Mouse (Mus musculus) megakaryocyte-erythroid progenitor cell, adult 5-6 weeks (primary cell): ENCODE results near the gene Tnpo2. TPM values are rescaled to one million over a fixed set of nuclear protein-coding genes. Genes with fewer than 3 reads are reported as not detected.
A peak's percentile ranks its signal among the peaks of the same experiment; 100 is the strongest.

Experiments used
- ATAC-seq: replicated peaks from 2 replicates; pipeline ENCODE4 v1.8.0; 2016; ENCODE audit warnings: mild to moderate bottlenecking, inconsistent platforms; ENCODE audit not compliant: severe bottlenecking, poor library complexity, low FRiP score, low TSS enrichment
- total RNA-seq, 2 experiments: library from RNA; stranded (forward) in 1 of 2; stranded (reverse) in 1 of 2; fragments of 200-1000, 215-1000 nt in 1 of 2; fragments of >200 nt in 1 of 2; fragmentation: Nextera tagmentation in 1 of 2; gene quantifications; 2 replicates each; pipeline ENCODE4 v1.2.3; 2014 to 2017

Tnpo2 gene
- total RNA-seq, 2 experiments from 2014 or later = 28.3 to 68.5 TPM

GRCm38 (mm10) chr8:85091526-85092090 lies 54.9 kb downstream of the Tnpo2 start:
- no peak for ATAC-seq

GRCm38 (mm10) chr8:85095051-85095450 lies 58.3 kb downstream of the Tnpo2 start:
- ATAC-seq = no peak

- ATAC-seq = no peak
These were observed 58.9 kb downstream of the Tnpo2 start for GRCm38 (mm10) chr8:85095566-85095965.

GRCm38 (mm10) chr8:85096196-85096595 lies 59.5 kb downstream of the Tnpo2 start:
- no peak for ATAC-seq

- ATAC-seq = no peak
These were observed 60.1 kb downstream of the Tnpo2 start for GRCm38 (mm10) chr8:85096850-85097249.

GRCm38 (mm10) chr8:85100076-85100665 lies 63.5 kb downstream of the Tnpo2 start:
- 0 out of 2 replicates have a peak, but pooled peaks have one; percentile 22 for ATAC-seq

Other genes starting within 250 kb of the Tnpo2 start
- gene Nfix, start 236.6 kb upstream of the Tnpo2 start, total RNA-seq (2014; fragmentation: Nextera tagmentation) = 73.4 and 79.7 TPM in 2 replicates
- 13.3 and 26.0 TPM in 2 replicates for gene Nfix, start 236.6 kb upstream of the Tnpo2 start, total RNA-seq (2017)
- 4.7 TPM in 2 replicates for gene Dand5, start 214.1 kb upstream of the Tnpo2 start, total RNA-seq (2014; fragmentation: Nextera tagmentation)
- 3.5 and 3.7 TPM in 2 replicates for gene Dand5, start 214.1 kb upstream of the Tnpo2 start, total RNA-seq (2017)
- 28.3 and 31.1 TPM in 2 replicates for gene Gadd45gip1, start 205.4 kb upstream of the Tnpo2 start, total RNA-seq (2014; fragmentation: Nextera tagmentation)
- gene Gadd45gip1, start 205.4 kb upstream of the Tnpo2 start, total RNA-seq (2017) = 53.1 and 61.8 TPM in 2 replicates
- 94.8 and 151 TPM in 2 replicates for gene Rad23a, start 196.2 kb upstream of the Tnpo2 start, total RNA-seq (2014; fragmentation: Nextera tagmentation)
- 38.4 and 43.7 TPM in 2 replicates for gene Rad23a, start 196.2 kb upstream of the Tnpo2 start, total RNA-seq (2017)
- gene Calr, start 190.0 kb upstream of the Tnpo2 start, total RNA-seq (2014; fragmentation: Nextera tagmentation) = 286 and 320 TPM in 2 replicates
- 1,361 and 1,527 TPM in 2 replicates for gene Calr, start 190.0 kb upstream of the Tnpo2 start, total RNA-seq (2017)
- gene Farsa, start 179.9 kb upstream of the Tnpo2 start, total RNA-seq (2014; fragmentation: Nextera tagmentation) = 101 and 104 TPM in 2 replicates
- gene Farsa, start 179.9 kb upstream of the Tnpo2 start, total RNA-seq (2017) = 151 and 153 TPM in 2 replicates
- 101 and 135 TPM in 2 replicates for gene Syce2, start 164.8 kb upstream of the Tnpo2 start, total RNA-seq (2014; fragmentation: Nextera tagmentation)
- gene Syce2, start 164.8 kb upstream of the Tnpo2 start, total RNA-seq (2017) = 98.9 and 102 TPM in 2 replicates
- 34.7 and 51.0 TPM in 2 replicates for gene Gcdh, start 143.0 kb upstream of the Tnpo2 start, total RNA-seq (2014; fragmentation: Nextera tagmentation)
- gene Gcdh, start 143.0 kb upstream of the Tnpo2 start, total RNA-seq (2017) = 37.0 and 42.9 TPM in 2 replicates
- gene Klf1, start 135.0 kb upstream of the Tnpo2 start, total RNA-seq (2014; fragmentation: Nextera tagmentation) = 193 and 197 TPM in 2 replicates
- gene Klf1, start 135.0 kb upstream of the Tnpo2 start, total RNA-seq (2017) = 162 and 228 TPM in 2 replicates
- gene Dnase2a, start 128.4 kb upstream of the Tnpo2 start, total RNA-seq (2014; fragmentation: Nextera tagmentation) = 29.1 and 38.8 TPM in 2 replicates
- gene Dnase2a, start 128.4 kb upstream of the Tnpo2 start, total RNA-seq (2017) = 26.7 and 42.2 TPM in 2 replicates
- gene Mast1, start 99.6 kb upstream of the Tnpo2 start, total RNA-seq (2014; fragmentation: Nextera tagmentation) = 0.45 TPM in 1 of 2 replicates, not detected in the other
- 0.42 TPM in 1 of 2 replicates, not detected in the other for gene Mast1, start 99.6 kb upstream of the Tnpo2 start, total RNA-seq (2017)
- gene Rtbdn, start 89.9 kb upstream of the Tnpo2 start, total RNA-seq (2014; fragmentation: Nextera tagmentation) = not detected in 2 replicates
- not detected in 2 replicates for gene Rtbdn, start 89.9 kb upstream of the Tnpo2 start, total RNA-seq (2017)
- not detected in 2 replicates for gene Gm49661, start 67.5 kb upstream of the Tnpo2 start, total RNA-seq (2014; fragmentation: Nextera tagmentation)
- gene Gm49661, start 67.5 kb upstream of the Tnpo2 start, total RNA-seq (2017) = not detected in 2 replicates
- 898 and 1,004 TPM in 2 replicates for gene Prdx2, start 67.3 kb upstream of the Tnpo2 start, total RNA-seq (2014; fragmentation: Nextera tagmentation)
- gene Prdx2, start 67.3 kb upstream of the Tnpo2 start, total RNA-seq (2017) = 1,011 and 1,021 TPM in 2 replicates
- gene Rnaseh2a, start 67.1 kb upstream of the Tnpo2 start, total RNA-seq (2014; fragmentation: Nextera tagmentation) = 198 and 202 TPM in 2 replicates
- gene Rnaseh2a, start 67.1 kb upstream of the Tnpo2 start, total RNA-seq (2017) = 119 and 151 TPM in 2 replicates
- gene Junb, start 58.2 kb upstream of the Tnpo2 start, total RNA-seq (2014; fragmentation: Nextera tagmentation) = 4.1 and 8.0 TPM in 2 replicates
- 57.8 and 74.2 TPM in 2 replicates for gene Junb, start 58.2 kb upstream of the Tnpo2 start, total RNA-seq (2017)
- gene Hook2, start 46.3 kb upstream of the Tnpo2 start, total RNA-seq (2014; fragmentation: Nextera tagmentation) = 7.7 and 9.6 TPM in 2 replicates
- gene Hook2, start 46.3 kb upstream of the Tnpo2 start, total RNA-seq (2017) = 11.0 and 19.9 TPM in 2 replicates
- gene Best2, start 22.4 kb upstream of the Tnpo2 start, total RNA-seq (2014; fragmentation: Nextera tagmentation) = not detected in 2 replicates
- not detected in 2 replicates for gene Best2, start 22.4 kb upstream of the Tnpo2 start, total RNA-seq (2017)
- gene Asna1, start 11.6 kb upstream of the Tnpo2 start, total RNA-seq (2014; fragmentation: Nextera tagmentation) = 77.3 and 82.3 TPM in 2 replicates
- gene Asna1, start 11.6 kb upstream of the Tnpo2 start, total RNA-seq (2017) = 48.6 and 73.5 TPM in 2 replicates
- gene Trir, start 10.1 kb upstream of the Tnpo2 start, total RNA-seq (2014; fragmentation: Nextera tagmentation) = 137 and 159 TPM in 2 replicates
- 342 and 455 TPM in 2 replicates for gene Trir, start 10.1 kb upstream of the Tnpo2 start, total RNA-seq (2017)
- 11.0 and 21.1 TPM in 2 replicates for gene Fbxw9, start 23.1 kb downstream of the Tnpo2 start, total RNA-seq (2014; fragmentation: Nextera tagmentation)
- 1.4 and 5.8 TPM in 2 replicates for gene Fbxw9, start 23.1 kb downstream of the Tnpo2 start, total RNA-seq (2017)
- gene Gm5741, start 31.1 kb downstream of the Tnpo2 start, total RNA-seq (2014; fragmentation: Nextera tagmentation) = not detected in 2 replicates
- not detected in 2 replicates for gene Gm5741, start 31.1 kb downstream of the Tnpo2 start, total RNA-seq (2017)
- gene Dhps, start 34.8 kb downstream of the Tnpo2 start, total RNA-seq (2014; fragmentation: Nextera tagmentation) = 69.1 and 99.2 TPM in 2 replicates
- gene Dhps, start 34.8 kb downstream of the Tnpo2 start, total RNA-seq (2017) = 15.0 and 17.6 TPM in 2 replicates
- gene Wdr83os, start 43.8 kb downstream of the Tnpo2 start, total RNA-seq (2014; fragmentation: Nextera tagmentation) = 172 and 250 TPM in 2 replicates
- 40.4 and 61.3 TPM in 2 replicates for gene Wdr83os, start 43.8 kb downstream of the Tnpo2 start, total RNA-seq (2017)
- 50.1 and 102 TPM in 2 replicates for gene Wdr83, start 44.4 kb downstream of the Tnpo2 start, total RNA-seq (2014; fragmentation: Nextera tagmentation)
- gene Wdr83, start 44.4 kb downstream of the Tnpo2 start, total RNA-seq (2017) = 23.1 and 25.2 TPM in 2 replicates
- 30.8 and 30.9 TPM in 2 replicates for gene Man2b1, start 46.4 kb downstream of the Tnpo2 start, total RNA-seq (2014; fragmentation: Nextera tagmentation)
- gene Man2b1, start 46.4 kb downstream of the Tnpo2 start, total RNA-seq (2017) = 9.8 and 13.8 TPM in 2 replicates
- not detected in 2 replicates for gene Zfp791, start 86.2 kb downstream of the Tnpo2 start, total RNA-seq (2014; fragmentation: Nextera tagmentation)
- not detected in 2 replicates for gene Zfp791, start 86.2 kb downstream of the Tnpo2 start, total RNA-seq (2017)
- gene Cks1brt, start 115.0 kb downstream of the Tnpo2 start, total RNA-seq (2014; fragmentation: Nextera tagmentation) = not detected in 2 replicates
- not detected in 2 replicates for gene Cks1brt, start 115.0 kb downstream of the Tnpo2 start, total RNA-seq (2017)
- not detected in 2 replicates for gene Olfr371, start 189.1 kb downstream of the Tnpo2 start, total RNA-seq (2014; fragmentation: Nextera tagmentation)
- gene Olfr371, start 189.1 kb downstream of the Tnpo2 start, total RNA-seq (2017) = not detected in 2 replicates